Mouse (Mus musculus): ENCODE measurements around the gene Ppdpf.
"Not testable (repeated sequence)": the region's sequence is repeated elsewhere in the genome, so short reads cannot be mapped to it uniquely, and the experiment has no call there.

Ppdpf gene

DNA sequence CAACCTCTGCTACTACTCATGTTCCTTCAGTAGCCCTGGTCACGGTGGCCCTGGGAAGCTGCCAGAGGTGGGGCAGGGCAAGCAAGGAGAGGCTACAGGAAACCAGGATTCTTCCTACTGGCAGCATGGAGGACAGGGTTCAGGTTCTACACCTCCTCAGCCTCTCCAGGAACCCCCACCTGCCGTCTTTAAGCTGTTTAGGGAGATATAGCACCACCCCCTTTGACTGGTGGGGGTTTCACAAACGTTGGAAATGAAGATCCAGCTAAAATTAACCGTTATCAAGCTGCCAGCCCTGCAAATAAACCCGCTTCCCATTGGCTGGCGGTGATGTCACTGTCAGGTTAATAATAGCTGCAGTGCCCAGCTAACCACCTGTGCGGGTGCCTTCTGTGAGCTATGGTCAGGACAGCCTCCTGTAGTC is 27.9 kb upstream of the Ppdpf start:
- no peak for DNase-seq (ENCODE audit: inconsistent ontology term)

DNA sequence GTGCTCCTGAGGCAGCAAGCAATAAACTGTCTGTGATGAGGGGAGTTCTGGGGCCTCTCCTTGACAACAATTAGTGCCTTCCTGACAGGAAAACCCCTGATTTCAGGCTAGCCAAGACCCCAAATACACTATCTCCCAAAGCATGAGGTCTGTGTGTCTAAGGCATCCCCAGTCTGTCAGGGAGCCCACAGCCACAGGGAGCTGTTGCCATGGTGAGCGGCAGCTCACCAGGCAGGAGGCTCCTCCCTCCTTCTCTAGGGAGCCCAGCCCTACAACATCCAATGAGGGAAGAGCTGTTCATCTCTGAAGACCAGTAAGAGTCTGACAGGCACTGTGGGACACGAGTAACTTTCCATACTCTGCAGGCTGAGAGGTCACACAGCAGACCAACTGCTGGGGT is 27.3 kb upstream of the Ppdpf start:
- no peak for DNase-seq (ENCODE audit: inconsistent ontology term)

GRCm38 (mm10) chr2:181160821-181161220 is 26.2 kb upstream of the Ppdpf start:
- DNase-seq (ENCODE audit: inconsistent ontology term): no peak

- no peak for DNase-seq (ENCODE audit: inconsistent ontology term)
Observed at GRCm38 (mm10) chr2:181166469-181166868, 20.6 kb upstream of the Ppdpf start.

GRCm38 (mm10) chr2:181174646-181175045 is 12.4 kb upstream of the Ppdpf start:
- no peak for DNase-seq (ENCODE audit: inconsistent ontology term)

GRCm38 (mm10) chr2:181178015-181178414 is 9.0 kb upstream of the Ppdpf start:
- DNase-seq (ENCODE audit: inconsistent ontology term): no peak

DNA sequence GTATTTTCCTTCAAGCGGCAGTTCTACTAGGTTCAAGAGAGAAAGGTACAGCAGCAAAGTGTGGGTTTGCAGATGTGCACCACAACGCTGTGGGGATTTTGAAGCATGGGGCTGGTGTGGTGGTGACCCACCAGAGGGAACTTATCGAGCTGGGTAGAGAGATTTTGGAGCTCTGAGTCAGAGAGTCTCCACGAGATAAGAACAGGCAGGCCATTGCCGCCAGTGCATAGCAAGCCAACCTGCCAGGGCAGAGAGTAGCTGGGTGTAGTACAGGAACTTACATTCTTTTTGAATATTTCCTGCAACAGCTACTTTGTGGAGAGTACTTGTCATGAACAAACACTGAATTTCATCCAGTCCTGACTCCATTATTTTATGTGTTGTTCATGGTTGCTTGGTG is 8.6 kb upstream of the Ppdpf start:
- DNase-seq (ENCODE audit: inconsistent ontology term): no peak

DNA sequence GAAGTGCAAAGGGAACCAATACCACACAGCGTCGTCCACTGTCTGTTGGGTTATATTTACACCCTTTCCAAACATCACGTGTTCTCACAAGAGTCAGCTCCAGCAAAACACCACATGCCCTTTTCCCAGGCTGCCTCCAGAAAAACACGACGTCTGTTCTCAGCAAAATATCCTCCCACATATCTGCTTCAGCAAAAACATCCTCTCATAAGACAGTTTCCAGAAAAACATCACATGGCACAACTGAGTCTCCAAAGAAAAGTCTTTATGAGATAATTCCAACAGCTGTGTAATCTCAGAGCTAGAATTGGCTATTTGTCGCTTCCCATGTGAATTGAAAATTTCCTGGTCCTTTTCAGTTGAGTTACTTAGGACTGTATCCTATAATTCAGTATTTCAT is 6.1 kb upstream of the Ppdpf start:
- no peak for DNase-seq (ENCODE audit: inconsistent ontology term)

- peak; percentile 88 for DNase-seq (ENCODE audit: inconsistent ontology term)
Observed at GRCm38 (mm10) chr2:181186635-181187034, 412 bp upstream of the Ppdpf start.

DNA sequence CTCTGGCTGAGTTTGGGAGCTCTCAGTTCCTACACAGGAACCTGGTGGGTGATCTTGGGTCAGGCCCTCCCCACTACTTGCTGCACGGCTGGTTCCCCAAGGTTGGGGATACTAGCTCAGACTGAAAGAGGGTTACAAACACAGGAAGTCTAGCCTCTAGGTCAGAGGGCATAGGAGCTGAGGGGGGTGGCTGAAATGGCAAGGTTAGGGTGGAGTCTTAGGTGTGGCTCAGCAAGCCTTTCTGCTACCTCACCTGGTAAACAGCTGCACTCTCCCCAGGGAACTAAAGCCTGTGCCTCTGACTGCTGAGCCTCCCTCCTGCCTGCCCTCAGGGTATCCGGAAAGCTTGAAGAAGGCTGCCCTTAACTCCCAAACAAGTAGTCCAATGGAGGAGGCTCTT is 1.6 kb downstream of the Ppdpf start:
- DNase-seq (ENCODE audit: inconsistent ontology term): no peak

- DNase-seq (ENCODE audit: inconsistent ontology term): no peak
Observed at GRCm38 (mm10) chr2:181189321-181189720, 2.3 kb downstream of the Ppdpf start.

DNA sequence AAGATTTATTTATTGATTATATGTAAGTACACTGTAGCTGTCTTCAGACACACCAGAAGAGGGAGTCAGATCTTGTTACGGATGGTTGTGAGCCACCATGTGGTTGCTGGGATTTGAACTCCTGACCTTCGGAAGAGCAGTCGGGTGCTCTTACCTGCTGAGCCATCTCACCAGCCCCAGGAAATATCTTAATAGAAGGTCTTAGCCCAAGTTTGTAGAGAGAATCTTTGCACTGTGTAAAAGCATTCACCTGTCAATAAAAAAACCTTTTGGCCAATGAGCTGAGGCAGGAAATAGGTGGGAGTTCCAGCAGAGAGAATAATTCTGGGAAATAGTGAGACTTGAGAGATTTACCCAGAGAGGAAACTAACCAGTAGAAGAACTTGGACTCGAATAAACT is 4.3 kb downstream of the Ppdpf start:
- not testable (repeated sequence) for DNase-seq (ENCODE audit: inconsistent ontology term)

- no peak for DNase-seq (ENCODE audit: inconsistent ontology term)
Observed at GRCm38 (mm10) chr2:181191936-181192335, 4.9 kb downstream of the Ppdpf start.

DNA sequence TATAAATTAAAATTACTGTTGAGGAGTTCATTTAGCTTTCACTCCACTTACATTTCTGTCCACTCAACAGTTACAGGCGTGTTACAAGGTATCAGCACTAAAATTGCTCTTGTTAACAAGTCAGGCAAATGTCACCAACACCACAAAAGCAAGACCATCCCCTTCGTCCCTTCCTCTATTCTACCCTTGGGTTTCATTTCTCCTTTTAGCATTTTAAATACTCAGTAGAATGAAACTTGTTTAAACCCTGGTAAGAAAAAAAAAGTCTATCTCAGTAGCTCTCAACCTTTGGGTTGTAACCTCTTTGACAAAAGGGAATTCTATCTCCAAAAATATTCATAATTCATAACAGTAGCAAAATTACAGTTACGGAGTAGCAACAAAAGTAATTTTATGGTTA is 6.0 kb downstream of the Ppdpf start:
- DNase-seq (ENCODE audit: inconsistent ontology term): no peak

GRCm38 (mm10) chr2:181196628-181197300 is 9.7 kb downstream of the Ppdpf start:
- peak; percentile 7 for DNase-seq (ENCODE audit: inconsistent ontology term)

- no peak for DNase-seq (ENCODE audit: inconsistent ontology term)
Observed at GRCm38 (mm10) chr2:181201606-181202005, 14.6 kb downstream of the Ppdpf start.

DNA sequence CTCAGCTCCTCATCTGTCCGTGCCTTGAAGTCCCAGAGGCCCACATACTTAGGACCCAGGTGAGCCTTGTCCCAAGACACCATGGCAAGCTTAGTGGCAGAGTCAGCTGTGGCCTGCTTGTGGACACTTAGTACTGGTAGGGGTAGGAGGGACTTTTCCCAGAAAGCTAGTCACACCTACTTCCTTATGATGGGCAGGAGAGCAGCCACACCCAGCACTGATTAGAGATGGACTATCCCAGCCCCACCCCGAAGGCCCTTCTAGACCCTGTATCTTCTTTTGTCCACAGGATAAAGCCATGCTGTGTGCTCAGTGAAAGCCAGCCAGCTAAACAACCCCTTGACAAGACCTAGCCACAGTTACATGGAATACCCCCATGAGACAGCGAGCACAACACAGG is 15.4 kb downstream of the Ppdpf start, which contains the start of gene Ptk6:
Ptk6 (minus strand) TSS at position 368 of the 400 bp plus-strand sequence.
- no peak for DNase-seq (ENCODE audit: inconsistent ontology term)

- no peak for DNase-seq (ENCODE audit: inconsistent ontology term)
Observed at GRCm38 (mm10) chr2:181202886-181203285, 15.8 kb downstream of the Ppdpf start.

- no peak for DNase-seq (ENCODE audit: inconsistent ontology term)
Observed at GRCm38 (mm10) chr2:181205678-181206077, 18.6 kb downstream of the Ppdpf start.

GRCm38 (mm10) chr2:181206118-181206517 is 19.1 kb downstream of the Ppdpf start:
- no peak for DNase-seq (ENCODE audit: inconsistent ontology term)

DNA sequence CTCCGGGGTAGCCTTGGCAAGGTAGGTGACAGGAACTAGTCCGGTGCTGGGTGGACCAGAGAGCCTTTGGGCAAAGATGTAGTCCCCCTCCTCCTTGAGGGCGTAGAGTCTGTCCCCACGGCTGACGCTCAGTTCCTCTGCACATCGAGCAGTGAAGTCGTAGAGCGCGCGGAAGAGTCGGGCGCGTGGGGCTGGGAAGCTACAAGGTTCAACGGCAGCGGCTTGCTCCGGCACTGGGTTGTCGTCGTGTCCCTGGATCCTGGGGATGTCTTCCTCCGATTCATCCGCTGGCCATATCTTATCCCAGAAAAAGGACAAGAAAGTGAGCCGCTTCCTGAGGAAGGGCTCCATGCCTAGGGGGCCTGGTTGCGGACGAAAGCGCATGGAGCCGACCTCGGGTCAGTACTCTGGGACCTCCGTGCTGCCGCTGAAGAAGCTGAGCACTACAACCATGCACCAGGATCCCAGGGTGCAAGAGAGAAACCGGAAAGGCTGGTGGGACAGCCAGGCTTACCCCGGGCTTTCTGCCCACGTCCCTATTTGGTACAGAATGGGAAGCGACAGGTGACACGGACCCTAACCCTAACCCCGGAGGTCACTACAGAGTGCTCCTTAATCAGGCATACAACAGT is 25.5 kb downstream of the Ppdpf start:
- peak; percentile 5 for DNase-seq (ENCODE audit: inconsistent ontology term)

GRCm38 (mm10) chr2:181213021-181213445 is 26.0 kb downstream of the Ppdpf start, which contains the start of gene Srms:
Gene Srms (minus strand): TSS chr2:181213185.
- DNase-seq (ENCODE audit: inconsistent ontology term): peak; percentile 14

- DNase-seq (ENCODE audit: inconsistent ontology term): no peak
Observed at GRCm38 (mm10) chr2:181216037-181216436, 29.0 kb downstream of the Ppdpf start.

Data from Muller cell, postnatal 12 days (primary cell).